Mouse (Mus musculus) forebrain, embryonic 11.5 days (tissue): ENCODE measurements around the gene Cd101. TPM values are rescaled to one million over a fixed set of nuclear protein-coding genes. Genes with fewer than 3 reads are reported as not detected.

Experiments used
- ATAC-seq: fragments of 200-750 bp; cut with Nextera tagmentation; replicated peaks from 2 replicates; pipeline ENCODE4 v1.8.0; 2017; ENCODE audit warnings: moderate TSS enrichment; ENCODE audit not compliant: low FRiP score
- DNase-seq: peaks from one replicate; pipeline ENCODE4 v3.0.0-alpha.2; 2017; ENCODE audit warnings: low spot score
- H3K27ac ChIP-seq: fragments of 300-500 bp; sonication (generic); 2 replicates; pipeline ENCODE4 v1.5.1; 2014; ENCODE audit warnings: low read depth, low read length
- H3K27me3 ChIP-seq: fragments of 300-500 bp; sonication (generic); 2 replicates; pipeline ENCODE4 v1.6.1; 2014; ENCODE audit warnings: mild to moderate bottlenecking, low read length, mixed read lengths; ENCODE audit not compliant: control insufficient read depth, insufficient read depth
- H3K36me3 ChIP-seq: fragments of 300-500 bp; sonication (generic); 2 replicates; pipeline ENCODE4 v1.6.1; 2014; ENCODE audit warnings: mild to moderate bottlenecking, low read length, moderate library complexity, mixed read lengths; ENCODE audit not compliant: control insufficient read depth, insufficient read depth
- H3K4me1 ChIP-seq: fragments of 300-500 bp; sonication (generic); replicated peaks from 2 replicates; pipeline ENCODE4 v1.6.1; 2014; ENCODE audit warnings: low read length, mixed read lengths; ENCODE audit not compliant: control insufficient read depth, insufficient read depth
- H3K4me2 ChIP-seq: fragments of 300-500 bp; sonication (generic); 2 replicates; pipeline ENCODE4 v1.6.1; 2014; ENCODE audit warnings: low read depth, mild to moderate bottlenecking, low read length, moderate library complexity, mixed read lengths; ENCODE audit not compliant: severe bottlenecking
- H3K4me3 ChIP-seq: fragments of 300-500 bp; sonication (generic); 2 replicates; pipeline ENCODE4 v1.5.1; 2014; ENCODE audit warnings: low read depth, low read length
- H3K9ac ChIP-seq: fragments of 300-500 bp; sonication (generic); 2 replicates; pipeline ENCODE4 v1.6.1; 2014; ENCODE audit warnings: low read length
- H3K9me3 ChIP-seq: fragments of 300-500 bp; sonication (generic); 2 replicates; pipeline ENCODE4 v1.6.1; 2016; ENCODE audit warnings: low read length, mixed read lengths; ENCODE audit not compliant: control insufficient read depth
- WGBS: fragments of 180-500 bp; shearing (Covaris S2); extraction: QIAGEN DNeasy Blood & Tissue Kit; methylation state at CpG from one replicate; pipeline ENCODE4 v1.1.7; 2014; 5-methylcytosine and 5-hydroxymethylcytosine counted together
- polyA plus RNA-seq: library from polyadenylated mRNA; unstranded; fragments of >200 nt; fragmentation: Nextera tagmentation; extraction: Ambion mirVana; gene quantifications from 2 replicates; pipeline ENCODE4 v1.2.1, GENCODE M21; 2014

Gene Cd101
- polyA plus RNA-seq, 1 experiment from 2014 or later, result 0.07 TPM

DNA sequence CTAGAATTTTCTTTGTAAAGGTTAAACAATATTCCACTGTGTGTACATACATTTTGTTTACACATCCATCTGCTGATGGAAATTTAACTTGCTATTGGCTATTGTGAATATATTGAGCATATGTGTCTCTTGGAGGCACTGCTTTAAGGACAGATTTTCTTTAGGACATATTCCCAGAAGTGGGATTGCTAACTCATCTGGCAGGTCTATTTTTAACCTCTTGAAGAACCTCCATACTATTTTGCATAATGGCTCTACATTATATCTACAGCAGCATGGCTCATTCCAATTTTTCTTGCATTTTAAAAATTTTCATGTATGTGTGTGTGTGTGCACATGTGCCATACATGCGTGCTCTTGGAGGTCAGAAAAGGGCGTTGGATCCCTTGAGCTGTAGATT, 6.6 kb upstream of the Cd101 start:
- Histone ChIP-seq H3K36me3 (no peaks in the 10 kb centered on the region), H3K4me2 (no peak overlapping the region), H3K4me1 (no peaks in the 10 kb centered on the region), H3K4me3 (no peak overlapping the region), H3K27ac (no peak overlapping the region), H3K9me3 (no peaks in the 10 kb centered on the region), H3K27me3 (no peaks in the 10 kb centered on the region), H3K9ac (no peak overlapping the region)
- ATAC-seq, result no peak
- 91% methylated on average over 2 of the region's 2 CpGs for WGBS
- DNase-seq, result no peak

DNA sequence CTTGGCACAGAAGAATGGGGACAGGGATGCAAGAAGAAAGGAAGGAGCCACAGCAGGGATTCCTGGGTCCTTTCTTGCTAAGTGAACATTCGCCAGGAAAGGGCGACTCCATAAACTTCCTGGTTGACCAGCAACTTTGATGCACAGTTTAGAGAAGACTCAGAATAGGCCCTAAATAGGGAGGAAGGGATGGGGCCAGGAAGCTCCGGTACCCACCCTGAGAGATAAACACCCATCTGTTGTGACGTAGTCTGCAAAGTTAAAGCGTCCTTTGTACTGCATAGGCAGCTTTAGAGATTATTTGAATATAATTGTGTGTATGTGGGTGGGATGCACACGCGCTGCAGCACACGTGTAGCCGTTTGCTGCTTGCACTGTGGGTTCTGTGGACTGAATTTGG, 5.2 kb upstream of the Cd101 start:
- 89% methylated on average over 9 of the region's 9 CpGs for WGBS
- no peaks in the 10 kb centered on the region for H3K9me3 ChIP-seq
- no peaks in the 10 kb centered on the region for H3K36me3 ChIP-seq
- no peak overlapping the region for H3K4me3 ChIP-seq
- no peak for ATAC-seq
- H3K27ac ChIP-seq, result no peak overlapping the region
- H3K9ac ChIP-seq, result no peak overlapping the region
- no peak for DNase-seq
- H3K4me2 ChIP-seq, result no peak overlapping the region
- no peaks in the 10 kb centered on the region for H3K4me1 ChIP-seq
- no peaks in the 10 kb centered on the region for H3K27me3 ChIP-seq

- Histone ChIP-seq H3K27me3 (no peaks in the 10 kb centered on the region), H3K4me3 (no peak overlapping the region), H3K4me1 (no peaks in the 10 kb centered on the region), H3K36me3 (no peaks in the 10 kb centered on the region), H3K4me2 (no peak overlapping the region), H3K9ac (no peak overlapping the region), H3K9me3 (no peaks in the 10 kb centered on the region), H3K27ac (no peak overlapping the region)
- ATAC-seq (no peak), DNase-seq (no peak)
- 78% methylated on average over 4 of the region's 4 CpGs for WGBS
Measured at GRCm38 (mm10) chr3:101033644-101034043, 4.3 kb upstream of the Cd101 start.

DNA sequence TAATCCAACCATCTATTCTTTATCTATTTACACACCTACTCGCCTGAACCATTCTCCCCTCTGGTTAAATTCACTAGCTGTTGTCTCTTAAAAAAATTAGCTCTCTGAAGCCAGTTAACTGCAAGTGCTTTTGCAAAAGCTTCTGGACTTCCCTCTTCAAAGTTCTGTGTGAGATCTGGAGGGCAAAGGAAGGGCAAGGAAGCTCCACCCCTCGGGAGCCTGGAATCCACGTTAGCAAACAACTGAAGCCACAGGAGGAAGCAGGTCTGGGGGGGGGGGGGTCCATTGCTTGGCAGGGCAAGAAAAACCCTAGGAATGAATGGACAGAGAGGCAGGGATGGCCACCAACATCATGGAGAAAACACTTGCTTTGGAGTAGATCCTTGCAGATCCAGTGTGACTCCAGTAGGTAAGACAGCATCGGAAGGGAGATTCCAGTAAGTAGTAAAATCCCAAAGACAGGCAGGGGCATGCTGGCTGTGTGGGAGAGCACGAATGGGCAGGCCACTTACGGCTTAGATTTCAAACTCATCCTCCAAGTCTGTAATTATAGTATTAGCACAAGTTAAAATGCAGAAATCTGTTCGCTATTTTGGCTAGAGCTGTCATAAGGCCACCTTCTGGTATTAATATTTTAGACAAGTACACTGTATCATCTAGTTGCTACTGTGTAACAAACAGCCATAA, 2.2 kb upstream of the Cd101 start:
- Histone ChIP-seq H3K9me3 (no peaks in the 10 kb centered on the region), H3K4me1 (no peaks in the 10 kb centered on the region), H3K36me3 (no peaks in the 10 kb centered on the region), H3K27ac (no peak overlapping the region), H3K4me3 (no peak overlapping the region), H3K4me2 (no peak overlapping the region), H3K9ac (no peak overlapping the region), H3K27me3 (no peaks in the 10 kb centered on the region)
- 73% methylated on average over 7 of the region's 7 CpGs for WGBS
- DNase-seq (no peak), ATAC-seq (no peak)

DNA sequence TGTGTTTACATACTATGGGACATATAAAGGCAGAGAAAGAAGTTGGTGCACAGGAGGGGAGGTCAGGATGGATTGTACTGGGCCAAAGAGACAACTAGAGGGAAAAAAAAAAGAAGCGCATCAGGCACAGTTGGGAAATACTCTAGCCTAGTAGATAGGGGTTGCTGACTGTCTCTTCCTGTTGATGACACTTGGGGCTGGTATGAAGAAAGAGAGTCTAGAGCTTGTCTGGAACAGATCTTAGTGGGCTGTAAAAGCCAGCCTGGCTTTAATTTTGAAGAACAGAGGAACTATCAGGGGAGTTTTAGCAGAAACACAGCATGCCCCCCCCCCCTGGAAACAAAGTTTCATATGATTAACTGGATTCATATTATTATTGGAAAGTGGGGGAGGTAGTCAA, 1.3 kb upstream of the Cd101 start:
- H3K27ac ChIP-seq, result no peak overlapping the region
- no peaks in the 10 kb centered on the region for H3K27me3 ChIP-seq
- H3K9ac ChIP-seq, result no peak overlapping the region
- 96% methylated on average over 1 of the region's 1 CpGs for WGBS
- no peaks in the 10 kb centered on the region for H3K9me3 ChIP-seq
- no peak overlapping the region for H3K4me2 ChIP-seq
- no peaks in the 10 kb centered on the region for H3K4me1 ChIP-seq
- H3K4me3 ChIP-seq, result no peak overlapping the region
- DNase-seq (no peak), ATAC-seq (no peak)
- H3K36me3 ChIP-seq, result no peaks in the 10 kb centered on the region

DNA sequence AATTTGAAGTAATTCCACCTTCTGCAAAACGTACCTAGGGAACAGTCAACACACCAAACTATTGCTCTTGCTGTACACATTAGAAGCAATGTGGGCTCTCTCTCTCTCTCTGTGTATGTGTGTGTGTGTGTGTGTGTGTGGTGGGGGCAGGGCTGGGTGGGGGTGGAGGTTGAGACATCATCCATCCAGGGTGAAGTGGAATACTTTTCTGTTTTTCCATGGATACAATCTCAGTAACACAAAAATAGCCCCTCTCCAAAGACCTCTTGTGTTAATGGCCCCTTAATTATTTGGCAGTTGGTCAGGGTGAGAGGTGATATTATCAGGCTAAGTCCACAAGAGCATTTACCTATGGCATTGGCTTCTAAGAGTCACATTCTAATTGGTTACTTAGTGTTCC, 2.6 kb downstream of the Cd101 start:
- 94% methylated on average over 1 of the region's 1 CpGs for WGBS
- Histone ChIP-seq H3K27ac (no peak overlapping the region), H3K4me2 (no peak overlapping the region), H3K4me3 (no peak overlapping the region), H3K36me3 (no peaks in the 10 kb centered on the region), H3K4me1 (no peaks in the 10 kb centered on the region), H3K9me3 (no peaks in the 10 kb centered on the region), H3K27me3 (no peaks in the 10 kb centered on the region), H3K9ac (no peak overlapping the region)
- ATAC-seq, result no peak
- DNase-seq, result no peak

DNA sequence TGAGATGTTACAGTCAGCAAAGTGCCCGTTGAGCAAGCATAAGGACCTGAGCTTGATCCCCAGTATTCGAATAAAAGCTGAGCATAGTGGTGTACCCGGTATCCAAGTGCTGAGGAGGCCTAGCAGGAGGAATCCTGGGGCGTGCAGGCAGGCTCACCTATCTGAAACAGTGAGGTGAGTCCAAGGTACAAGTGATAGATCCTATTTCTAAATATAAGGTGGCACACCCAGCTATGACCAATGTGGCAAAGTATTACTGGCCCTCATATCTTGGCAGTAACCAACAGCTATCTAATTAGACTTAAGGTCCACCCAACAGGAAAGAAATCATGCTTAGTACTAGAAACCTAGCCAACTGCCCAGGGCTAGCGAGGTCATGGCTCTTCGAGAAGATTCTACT, 6.4 kb downstream of the Cd101 start:
- ATAC-seq, result no peak
- 91% methylated on average over 6 of the region's 6 CpGs for WGBS
- no peaks in the 10 kb centered on the region for H3K9me3 ChIP-seq

DNA sequence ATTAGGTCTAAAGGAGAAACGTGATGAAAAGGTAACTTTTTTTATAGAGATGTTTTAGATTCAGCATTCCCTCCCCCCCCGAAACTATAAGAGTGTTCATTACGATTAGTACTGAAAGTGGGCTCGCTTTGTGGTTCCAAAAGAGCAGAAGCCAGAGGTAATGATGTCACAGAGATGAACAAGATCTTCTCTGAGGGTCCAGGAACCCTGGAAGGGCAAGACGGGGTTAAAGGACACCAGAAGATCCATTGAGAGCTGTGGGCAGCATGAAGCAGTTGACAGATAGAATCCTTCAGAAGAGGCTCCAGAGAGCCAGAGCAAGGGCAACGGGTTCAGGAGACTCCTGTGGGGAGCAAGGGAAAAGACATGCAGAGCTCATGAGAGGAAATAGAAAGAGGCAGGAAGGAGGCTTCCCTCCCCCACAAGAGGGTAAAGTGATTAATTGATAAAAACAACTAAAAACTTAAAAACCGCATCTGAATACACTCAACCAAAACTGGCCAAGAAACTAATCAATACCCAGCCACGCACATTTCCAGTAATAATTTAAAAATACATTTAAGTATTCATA, 7.8 kb downstream of the Cd101 start:
- H3K9ac ChIP-seq, result no peak overlapping the region
- no peaks in the 10 kb centered on the region for H3K27me3 ChIP-seq
- DNase-seq, result no peak
- WGBS, result 82% methylated on average over 8 of the region's 8 CpGs
- H3K4me2 ChIP-seq, result no peak overlapping the region
- H3K9me3 ChIP-seq, result no peaks in the 10 kb centered on the region
- H3K27ac ChIP-seq, result no peak overlapping the region
- H3K4me3 ChIP-seq, result no peak overlapping the region
- H3K4me1 ChIP-seq, result no peaks in the 10 kb centered on the region
- no peaks in the 10 kb centered on the region for H3K36me3 ChIP-seq
- no peak for ATAC-seq

More for the DNA sequence above, 6.4 kb downstream of the Cd101 start:
- Histone ChIP-seq H3K27me3 (no peaks in the 10 kb centered on the region), H3K9ac (no peak overlapping the region), H3K4me1 (no peaks in the 10 kb centered on the region), H3K4me3 (no peak overlapping the region), H3K27ac (no peak overlapping the region), H3K36me3 (no peaks in the 10 kb centered on the region), H3K4me2 (no peak overlapping the region)
- no peak for DNase-seq

GRCm38 (mm10) chr3:101021073-101021472, 8.3 kb downstream of the Cd101 start:
- ATAC-seq, result no peak
- no peaks in the 10 kb centered on the region for H3K27me3 ChIP-seq
- H3K4me3 ChIP-seq, result no peak overlapping the region
- H3K36me3 ChIP-seq, result no peaks in the 10 kb centered on the region
- H3K9me3 ChIP-seq, result no peaks in the 10 kb centered on the region
- no peaks in the 10 kb centered on the region for H3K4me1 ChIP-seq
- no peak overlapping the region for H3K27ac ChIP-seq
- no peak overlapping the region for H3K9ac ChIP-seq
- WGBS, result 89% methylated on average over 5 of the region's 5 CpGs
- no peak for DNase-seq
- H3K4me2 ChIP-seq, result no peak overlapping the region
